Mouse (Mus musculus): ENCODE measurements at regions not wholly inside any gene's neighbourhood (a gene's known extent, or its start where the extent isn't known, plus 50 kb on each side); places are given as distances from the start of the nearest gene placed in this dataset.
"Not testable (repeated sequence)": the region's sequence is repeated elsewhere in the genome, so short reads cannot be mapped to it uniquely, and the experiment has no call there.

DNA sequence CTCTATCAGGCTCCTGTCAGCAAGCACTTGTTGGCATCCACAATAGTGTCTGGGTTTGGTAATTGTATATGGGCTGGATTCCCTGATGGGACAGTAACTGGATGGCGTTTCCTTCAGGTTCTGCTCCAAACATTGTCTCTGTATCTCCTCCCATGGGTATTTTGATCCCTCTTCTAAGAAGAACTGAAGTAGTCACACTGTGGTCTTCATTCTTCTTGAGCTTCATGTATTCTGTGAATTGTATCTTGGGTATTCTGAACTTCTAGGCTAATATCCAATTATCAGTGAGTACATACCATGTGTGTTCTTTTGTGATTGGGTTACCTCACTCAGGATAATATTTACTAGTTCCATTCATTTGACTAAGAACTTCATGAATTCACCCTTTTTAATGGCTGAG lies 119.2 kb upstream of the Gm21119 start:
- in situ Hi-C loops (cut with MboI, MseI) = not testable (repeated sequence)

- in situ Hi-C loops (cut with MboI, MseI) = loop anchor here (5.0 to 25.0 kb wide), 4 partner anchors 187 to 582 kb away; no protein-coding TSS in a partner anchor
Measured at GRCm38 (mm10) chr8:20513920-20514319, 100.8 kb upstream of the Gm21119 start.

DNA sequence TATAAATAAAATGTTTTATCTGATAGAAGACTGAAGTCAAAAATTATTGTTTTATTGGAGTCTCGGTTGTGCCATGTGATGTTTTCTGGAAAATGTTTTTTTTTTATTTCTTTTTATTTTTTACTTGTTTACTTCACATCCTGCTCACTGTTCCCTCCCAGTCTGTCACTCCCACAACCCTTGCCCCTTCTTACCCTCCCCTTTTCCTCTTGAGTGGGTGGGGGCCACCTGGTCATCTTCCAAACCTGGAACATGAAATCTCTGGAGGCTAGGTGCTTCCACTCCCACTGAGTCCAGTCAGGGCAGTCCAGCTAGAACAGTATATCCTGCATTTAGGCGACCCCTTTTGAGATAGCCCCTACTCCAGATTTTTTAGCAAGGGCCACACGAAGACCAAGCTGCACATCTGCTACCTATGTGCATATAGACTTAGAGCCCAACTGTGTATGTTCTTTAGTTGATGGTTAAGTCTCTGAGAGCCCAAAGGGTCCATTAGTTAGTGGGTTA lies 98.3 kb upstream of the Gm21119 start:
- in situ Hi-C loops (cut with MboI, MseI) = loop anchor here (5.0 to 25.0 kb wide), 3 partner anchors 156 to 422 kb away; no protein-coding TSS in a partner anchor

GRCm38 (mm10) chr8:20517551-20517950 lies 97.2 kb upstream of the Gm21119 start:
- in situ Hi-C loops (cut with MboI, MseI) = loop anchor here (5.0 to 25.0 kb wide), 3 partner anchors 155 to 423 kb away; no protein-coding TSS in a partner anchor

GRCm38 (mm10) chr8:20524539-20524938 lies 90.2 kb upstream of the Gm21119 start:
- in situ Hi-C loops (cut with MboI, MseI) = loop anchor here (25.0 kb wide), 1 partner anchor 313 kb away; no protein-coding TSS in a partner anchor

DNA sequence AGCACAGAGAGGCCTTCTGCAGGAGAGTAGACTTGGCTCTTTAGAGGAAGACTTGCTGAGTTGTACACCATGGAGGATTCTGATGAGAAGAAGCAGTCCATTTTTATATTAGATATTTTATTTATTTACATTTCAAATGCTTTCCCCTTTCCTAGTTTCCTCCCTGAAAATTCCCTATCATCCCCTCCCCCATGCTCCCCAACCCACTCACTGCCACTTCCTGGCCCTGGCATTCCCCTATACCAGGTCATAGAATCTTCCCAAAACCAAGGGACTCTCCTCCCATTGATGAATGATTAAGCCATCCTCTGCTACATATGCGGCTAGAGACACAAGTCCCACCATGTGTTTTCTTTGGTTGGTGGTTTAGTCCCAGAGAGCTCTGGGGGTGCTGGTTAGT lies 85.7 kb upstream of the Gm21119 start:
- in situ Hi-C loops (cut with MboI, MseI) = not testable (repeated sequence)

DNA sequence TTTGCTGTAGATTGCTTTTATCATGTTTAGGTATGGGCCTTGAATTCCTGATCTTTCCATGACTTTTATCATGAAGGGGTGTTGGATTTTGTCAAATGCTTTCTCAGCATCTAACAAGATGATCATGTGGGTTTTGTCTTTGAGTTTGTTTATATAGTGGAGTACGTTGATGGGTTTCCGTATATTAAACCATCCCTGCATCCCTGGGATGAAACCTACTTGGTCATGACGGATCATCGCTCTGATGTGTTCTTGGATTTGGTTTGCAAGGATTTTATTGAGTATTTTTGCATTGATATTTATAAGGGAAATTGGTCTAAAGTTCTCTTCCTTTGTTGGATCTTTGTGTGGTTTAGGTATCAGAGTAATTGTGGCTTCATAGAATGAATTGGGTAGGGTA lies 75.7 kb upstream of the Gm21119 start:
- in situ Hi-C loops (cut with MboI, MseI) = loop anchor here (5.0 kb wide), 1 partner anchor 572 kb away; no protein-coding TSS in a partner anchor

DNA sequence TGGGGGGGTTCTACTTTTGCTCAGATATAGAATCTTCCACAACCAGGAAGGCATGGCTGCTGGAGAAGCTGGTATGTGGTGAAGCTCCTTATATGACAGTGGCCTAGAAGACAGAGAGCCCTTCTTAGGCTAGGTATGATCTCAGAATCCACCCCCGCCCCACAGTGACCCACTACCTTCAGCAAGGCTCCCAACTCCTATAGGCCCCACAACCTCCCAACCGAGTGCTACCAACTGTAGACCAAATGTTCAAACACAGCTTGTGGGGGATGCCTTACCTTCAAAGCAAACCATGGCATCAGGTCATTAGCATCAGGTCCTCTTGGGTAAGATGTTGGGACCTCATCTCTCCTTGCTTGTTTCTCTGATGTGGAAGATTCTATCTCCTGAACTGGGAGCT lies 70.6 kb upstream of the Gm21119 start:
- in situ Hi-C loops (cut with MboI, MseI) = not testable (repeated sequence)

- in situ Hi-C loops (cut with MboI, MseI) = loop anchor here (5.0 kb wide), 1 partner anchor 423 kb away; no protein-coding TSS in a partner anchor
Measured at GRCm38 (mm10) chr8:20545347-20545746, 69.4 kb upstream of the Gm21119 start.

DNA sequence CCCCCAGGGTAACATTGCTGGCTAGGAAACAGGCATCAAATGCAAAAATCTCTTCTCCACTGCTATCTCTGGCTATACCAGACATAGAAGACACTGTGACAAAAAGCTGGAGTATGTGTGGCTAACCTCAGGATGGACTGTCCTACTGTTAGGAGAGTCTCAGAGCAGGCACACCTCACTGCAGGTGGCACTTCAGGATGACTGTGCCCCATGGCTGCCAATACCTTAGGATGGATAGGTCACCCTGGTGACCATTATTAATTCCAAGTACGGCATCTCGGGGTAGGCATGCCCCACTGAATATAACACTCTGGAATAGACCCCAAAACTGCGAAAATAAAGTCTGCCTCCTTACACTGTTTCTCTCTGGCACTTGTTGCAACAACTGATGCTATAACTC lies 68.3 kb upstream of the Gm21119 start:
- in situ Hi-C loops (cut with MboI, MseI) = loop anchor here (5.0 kb wide), 1 partner anchor 424 kb away; no protein-coding TSS in a partner anchor

DNA sequence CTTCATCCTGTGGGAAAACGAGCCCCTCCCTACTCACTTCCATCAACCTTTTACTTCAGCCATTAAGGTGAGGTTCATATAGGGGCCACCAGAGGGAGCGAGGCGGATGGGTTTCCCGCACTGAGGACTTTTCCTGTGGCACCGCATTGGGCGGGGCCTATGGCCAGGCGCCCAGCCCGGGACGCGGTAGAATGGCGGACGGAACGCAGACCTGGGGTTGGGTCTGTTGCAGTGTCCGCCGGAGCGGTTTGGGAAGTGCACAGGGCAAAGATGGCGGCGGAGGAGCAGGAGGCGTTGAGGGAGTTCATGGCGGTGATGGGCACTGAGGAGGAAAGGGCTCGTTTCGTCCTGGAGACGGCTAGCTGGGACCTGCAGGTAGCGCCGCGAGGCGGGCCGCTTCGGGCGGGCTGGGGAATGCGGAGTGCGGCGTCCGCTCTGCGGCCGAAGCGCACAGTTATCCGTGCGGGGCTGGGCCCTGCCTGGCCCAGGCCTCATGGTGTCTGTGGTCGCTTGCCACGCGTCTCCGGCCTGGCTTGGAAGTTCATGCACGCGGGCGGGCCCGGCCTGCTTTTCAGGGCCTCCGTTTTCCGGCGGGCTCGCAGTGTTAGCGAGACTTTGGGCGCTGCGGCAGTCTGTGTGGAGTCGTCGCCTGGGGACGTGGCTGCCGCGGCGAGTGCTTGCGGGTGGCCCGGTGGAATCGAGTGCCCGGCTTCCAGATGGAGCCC lies 64.5 kb upstream of the Gm21119 start:
- in situ Hi-C loops (cut with MboI, MseI) = not testable (repeated sequence)

DNA sequence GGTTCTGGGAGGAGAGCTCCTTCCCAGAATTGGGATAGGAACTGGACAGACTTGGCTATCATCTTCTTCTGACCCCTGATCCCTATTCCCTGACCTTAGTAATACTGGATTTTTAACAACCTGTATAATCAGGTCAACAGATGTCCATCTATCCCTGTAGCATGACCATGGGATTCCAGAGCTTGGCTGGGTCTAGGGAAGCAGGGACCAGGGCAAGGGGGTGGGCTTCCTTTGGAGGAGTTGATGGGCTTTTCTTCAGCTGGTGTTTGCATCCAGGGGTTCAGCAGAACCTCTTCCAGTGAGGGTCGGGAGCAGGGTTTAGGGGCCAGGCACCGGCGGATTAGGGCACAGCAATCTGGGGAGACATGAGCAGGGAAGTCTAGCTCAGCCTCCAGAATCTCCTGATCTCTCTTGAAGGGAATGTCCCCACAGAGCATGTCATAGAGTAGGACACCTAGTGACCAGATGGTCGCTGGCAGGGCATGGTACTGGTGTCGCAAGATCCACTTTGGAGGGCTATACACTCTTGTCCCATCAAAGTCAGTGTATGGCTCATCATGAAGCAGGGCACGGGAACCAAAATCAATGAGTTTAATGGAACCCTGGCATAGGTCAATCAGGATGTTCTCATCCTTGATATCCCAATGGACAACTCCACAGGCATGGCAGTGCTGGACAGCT lies 58.1 kb upstream of the Gm21119 start:
- in situ Hi-C loops (cut with MboI, MseI) = not testable (repeated sequence)

GRCm38 (mm10) chr8:20557184-20557583 lies 57.5 kb upstream of the Gm21119 start:
- in situ Hi-C loops (cut with MboI, MseI) = not testable (repeated sequence)

DNA sequence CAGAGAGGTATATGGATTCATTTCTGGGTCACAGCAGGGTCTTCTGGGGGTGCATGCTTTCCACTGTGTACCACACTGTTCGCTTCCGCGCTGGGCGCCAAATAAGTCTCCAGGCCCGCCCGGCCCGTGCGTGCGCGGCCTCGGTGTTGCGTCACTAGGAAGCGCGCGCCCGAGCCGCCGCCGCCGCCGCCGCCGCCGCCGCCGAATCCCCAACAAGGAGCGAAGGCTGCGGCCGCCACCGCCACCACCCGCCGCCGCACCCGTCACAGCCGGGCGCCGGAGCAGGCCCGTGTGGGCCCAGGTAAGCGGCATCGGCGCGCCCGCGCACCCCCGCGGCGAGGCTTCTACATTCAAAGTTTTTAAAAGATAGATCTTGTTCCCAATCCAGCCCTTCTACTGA lies 57.1 kb upstream of the Gm21119 start:
- in situ Hi-C loops (cut with MboI, MseI) = not testable (repeated sequence)
